Mouse (Mus musculus): ENCODE measurements around the gene 1700067K01Rik.

DNA sequence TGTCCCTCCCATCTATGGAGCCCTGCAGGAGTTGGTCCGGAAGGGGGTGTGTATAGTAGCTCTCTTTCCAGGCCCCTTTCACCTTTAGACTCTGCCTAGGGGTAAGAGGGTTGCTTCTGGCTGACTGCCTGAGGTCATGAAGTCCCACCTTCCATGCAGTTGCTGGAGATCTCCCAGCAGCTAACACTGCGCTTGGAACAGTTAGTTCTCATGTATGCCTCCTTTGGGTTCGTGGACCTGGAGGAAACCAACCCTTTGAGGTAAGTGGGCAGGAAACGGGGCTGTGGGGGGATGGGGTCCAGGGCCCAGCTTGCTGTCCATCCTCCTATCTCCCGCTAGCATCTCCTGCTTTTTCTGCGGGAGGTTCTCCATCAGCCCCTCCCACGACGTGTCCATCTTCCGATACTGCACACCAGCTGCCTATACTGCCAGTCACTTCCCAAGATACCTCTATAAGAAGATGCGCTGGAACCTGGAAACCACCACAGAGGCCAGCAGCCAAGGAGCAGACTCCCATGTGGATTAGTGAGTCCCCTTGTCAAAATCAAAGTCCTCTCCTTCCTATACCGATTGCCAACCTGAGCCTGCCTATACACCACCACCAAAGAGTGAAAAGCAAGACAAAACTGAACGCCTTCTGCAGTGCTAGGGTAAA is 1.8 kb downstream of the 1700067K01Rik start:
- TF ChIP-seq GATA1 (IDR thresholded peaks at IDR 0.05; ENCODE audit: low read depth, low read length) (no peak), CTCF (IDR thresholded peaks at IDR 0.05 in 2 of 3, conservative IDR thresholded peaks at IDR 0.05 in 1 of 3; ENCODE audit: control insufficient read depth in 1 of 3, insufficient read depth in 1 of 3, low read depth in 2 of 3, low read length in 3 of 3, poor library complexity in 1 of 3, severe bottlenecking in 1 of 3) (no peak), TAL1 (IDR thresholded peaks at IDR 0.05; ENCODE audit: low read length) (no peak), E2F4 (IDR thresholded peaks at IDR 0.05; ENCODE audit: borderline replicate concordance, low read depth, low read length) (no peak), ZKSCAN1 (IDR thresholded peaks at IDR 0.05; ENCODE audit: low read depth, low read length) (no peak), MAX (IDR thresholded peaks at IDR 0.05; ENCODE audit: low read length) (no peak), NELFE (IDR thresholded peaks at IDR 0.05; ENCODE audit: low read depth, low read length) (no peak)
